Mouse (Mus musculus) cerebellum, adult (tissue): ENCODE measurements around the gene 4930544D05Rik.
A peak's percentile ranks its signal among the peaks of the same experiment; 100 is the strongest.

Experiments
- ATAC-seq: cut with Nextera tagmentation; 2 replicates; pipeline ENCODE4 v1.9.2; 2017; ENCODE audit warnings: mild to moderate bottlenecking, moderate library complexity, mixed read lengths; ENCODE audit not compliant: insufficient number of reproducible peaks, low FRiP score, low TSS enrichment

The 4930544D05Rik gene

GRCm38 (mm10) chr11:70654198-70654922 is 38.7 kb downstream of the 4930544D05Rik start, which contains the start of gene Pfn1:
Gene Pfn1, minus strand, starts transcription at chr11:70654644.
- peak; percentile 57 for ATAC-seq

- ATAC-seq: peak; percentile 50; the same call in 1 of the 2 replicates
These were observed 39.4 kb downstream of the 4930544D05Rik start for GRCm38 (mm10) chr11:70654923-70655570.

GRCm38 (mm10) chr11:70655571-70656455 is 40.2 kb downstream of the 4930544D05Rik start:
- no peak for ATAC-seq

GRCm38 (mm10) chr11:70656456-70656927 is 40.8 kb downstream of the 4930544D05Rik start:
- ATAC-seq: no peak

- ATAC-seq: no peak
These were observed 41.3 kb downstream of the 4930544D05Rik start, which contains the start of gene Eno3 for GRCm38 (mm10) chr11:70656964-70657363. Gene Eno3, plus strand, starts transcription at chr11:70657202.

- ATAC-seq: no peak
These were observed 41.9 kb downstream of the 4930544D05Rik start for GRCm38 (mm10) chr11:70657573-70657972.

GRCm38 (mm10) chr11:70657991-70658390 is 42.3 kb downstream of the 4930544D05Rik start:
- no peak for ATAC-seq

- no peak for ATAC-seq
These were observed 42.9 kb downstream of the 4930544D05Rik start for GRCm38 (mm10) chr11:70658521-70658920.

- no peak for ATAC-seq
These were observed 43.3 kb downstream of the 4930544D05Rik start for GRCm38 (mm10) chr11:70658942-70659341.

- ATAC-seq: no peak
These were observed 44.9 kb downstream of the 4930544D05Rik start for GRCm38 (mm10) chr11:70660571-70660970.

GRCm38 (mm10) chr11:70663101-70663500 is 47.5 kb downstream of the 4930544D05Rik start:
- ATAC-seq: no peak

GRCm38 (mm10) chr11:70663957-70664356 is 48.3 kb downstream of the 4930544D05Rik start:
- ATAC-seq: no peak

GRCm38 (mm10) chr11:70664741-70665140 is 49.1 kb downstream of the 4930544D05Rik start:
- no peak for ATAC-seq
